Mouse (Mus musculus): ENCODE data around the gene Tcf20. TPM values are rescaled to one million over a fixed set of nuclear protein-coding genes. Genes with fewer than 3 reads are reported as not detected.

Tcf20 gene
- polyA plus RNA-seq, 1 experiment from 2014 or later = 10.9 TPM

DNA sequence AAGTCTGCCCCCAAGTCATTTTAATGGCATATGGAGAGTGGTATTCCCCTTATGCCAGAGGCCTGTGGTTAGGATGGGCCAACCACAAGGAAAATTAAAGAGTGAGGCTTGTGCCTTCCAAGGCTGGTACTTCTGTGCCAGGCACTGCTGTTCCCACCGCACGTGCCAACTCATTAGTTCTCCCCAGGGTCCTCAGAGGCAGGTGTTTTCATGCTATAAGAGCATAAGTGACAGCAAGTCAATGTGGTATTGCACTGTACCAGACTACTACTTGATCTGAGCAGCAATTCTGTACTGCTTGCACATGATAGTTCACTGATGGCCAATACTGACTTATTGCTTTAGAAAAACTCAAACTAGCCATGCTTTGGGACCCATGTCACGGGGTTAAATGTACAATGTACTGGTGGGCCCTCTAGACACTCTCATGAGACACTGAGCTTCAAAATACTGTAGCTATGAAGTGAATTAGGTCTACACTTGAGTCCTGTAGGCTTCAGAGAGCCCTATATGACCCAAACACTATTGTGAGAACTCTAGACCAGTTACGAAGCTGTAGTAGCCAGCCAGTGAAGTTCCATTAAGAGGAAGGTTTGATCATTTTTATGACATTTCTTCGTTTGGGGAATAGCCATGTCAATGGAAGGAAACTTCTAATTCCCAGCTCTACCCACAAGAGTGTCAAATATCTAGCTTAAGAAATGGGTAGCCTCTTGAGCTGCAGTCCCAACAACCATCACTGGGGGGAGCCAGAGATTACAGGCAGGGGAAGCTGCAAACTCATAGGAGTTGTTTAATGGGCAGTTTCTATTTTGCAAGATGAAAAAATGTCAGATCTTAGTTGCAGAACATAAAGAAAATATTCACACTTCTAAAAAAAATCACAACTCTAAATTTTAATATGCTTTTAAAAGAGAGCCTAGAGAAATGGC lies 182.7 kb downstream of the Tcf20 start:
- Histone ChIP-seq H3K4me2 (no peak overlapping the region), H3K4me3 (ENCODE audit: low read depth, low read length) (no peak overlapping the region), H3K36me3 (ENCODE audit: insufficient read depth) (0 out of 2 replicates have a peak, but pooled peaks cover 8% of the 10 kb centered on the region), H3K27ac (ENCODE audit: low read depth) (no peak overlapping the region), H3K27me3 (ENCODE audit: insufficient read depth, low read length) (no peaks in the 10 kb centered on the region), H3K9me3 (ENCODE audit: low read depth, low read length) (no peaks in the 10 kb centered on the region), H3K4me1 (ENCODE audit: insufficient read depth) (no peaks in the 10 kb centered on the region), H3K9ac (no peak overlapping the region)
- WGBS = 76% methylated on average over 5 of the region's 5 CpGs
- ATAC-seq (ENCODE audit: insufficient read depth) = no peak
- peak; percentile 90 for TF ChIP-seq CTCF (IDR thresholded peaks at IDR 0.05; ENCODE audit: low read depth)
- DNase-seq = peak; percentile 90

DNA sequence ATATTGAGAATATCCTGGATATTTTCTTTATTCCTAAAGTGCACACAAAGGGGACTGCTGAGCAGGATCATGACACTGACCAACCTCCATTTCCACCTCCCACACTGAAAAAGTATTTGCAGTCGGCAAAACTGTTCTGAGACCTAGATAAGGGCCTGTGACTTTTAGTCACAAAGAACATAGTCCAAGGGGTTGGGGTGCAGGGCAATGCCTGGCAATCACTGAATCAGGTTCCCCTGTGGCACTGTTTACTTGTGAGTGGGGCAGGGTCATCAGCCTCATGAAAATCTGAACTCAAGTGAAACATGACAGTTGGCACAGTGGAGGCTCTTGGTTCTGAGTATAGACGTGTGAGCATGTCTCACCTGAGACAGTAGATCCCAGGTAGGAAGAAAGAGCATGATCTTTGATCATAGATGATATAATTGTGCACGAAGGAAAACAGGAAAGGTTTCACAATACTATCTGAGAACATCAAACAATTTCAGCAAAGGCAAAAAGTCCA lies 191.7 kb downstream of the Tcf20 start:
- Histone ChIP-seq H3K36me3 (ENCODE audit: insufficient read depth) (no peaks in the 10 kb centered on the region), H3K9ac (no peak overlapping the region), H3K4me3 (ENCODE audit: low read depth, low read length) (no peak overlapping the region), H3K4me2 (no peak overlapping the region), H3K27ac (ENCODE audit: low read depth) (no peak overlapping the region), H3K9me3 (ENCODE audit: low read depth, low read length) (no peaks in the 10 kb centered on the region), H3K4me1 (ENCODE audit: insufficient read depth) (no peaks in the 10 kb centered on the region), H3K27me3 (ENCODE audit: insufficient read depth, low read length) (no peaks in the 10 kb centered on the region)
- DNase-seq (no peak), ATAC-seq (ENCODE audit: insufficient read depth) (no peak)
- no peak for TF ChIP-seq CTCF (IDR thresholded peaks at IDR 0.05; ENCODE audit: low read depth)
- 70% methylated on average over 3 of the region's 3 CpGs for WGBS

DNA sequence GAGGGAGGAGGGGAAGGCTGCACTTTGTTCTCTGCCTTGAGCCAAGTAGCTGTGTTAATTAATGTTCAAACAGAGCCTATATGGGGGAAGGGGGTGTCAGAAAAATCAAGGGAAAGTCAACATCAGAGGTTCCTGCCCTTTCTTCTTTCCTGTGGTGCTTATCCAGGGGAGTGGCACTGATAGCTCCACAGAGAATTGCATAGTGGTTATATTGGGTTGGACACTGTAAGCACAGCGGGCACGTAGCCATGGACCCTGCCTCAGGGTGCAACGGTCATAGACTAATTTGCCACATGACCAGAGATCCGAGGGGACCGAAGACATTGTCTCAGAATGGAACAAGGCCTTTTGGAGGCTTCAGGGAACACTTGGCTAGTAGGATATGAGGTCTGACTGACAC lies 193.4 kb downstream of the Tcf20 start, which contains the start of gene Cyp2d26:
Gene Cyp2d26, minus strand, starts transcription at position 18 of the 400 bp plus-strand sequence.
- Histone ChIP-seq H3K27ac (ENCODE audit: low read depth) (no peak within 1 kb of the TSS), H3K4me3 (ENCODE audit: low read depth, low read length) (no peak within 1 kb of the TSS), H3K4me1 (ENCODE audit: insufficient read depth) (no peaks in the 10 kb centered on the region), H3K36me3 (ENCODE audit: insufficient read depth) (no peaks in the 10 kb centered on the region), H3K9ac (no peak within 1 kb of the TSS), H3K27me3 (ENCODE audit: insufficient read depth, low read length) (no peaks in the 10 kb centered on the region), H3K9me3 (ENCODE audit: low read depth, low read length) (no peaks in the 10 kb centered on the region), H3K4me2 (no peak within 1 kb of the TSS)
- no peak for TF ChIP-seq CTCF (IDR thresholded peaks at IDR 0.05; ENCODE audit: low read depth)
- ATAC-seq (ENCODE audit: insufficient read depth) (no peak), DNase-seq (no peak)
- WGBS = 77% methylated on average over 5 of the region's 5 CpGs

DNA sequence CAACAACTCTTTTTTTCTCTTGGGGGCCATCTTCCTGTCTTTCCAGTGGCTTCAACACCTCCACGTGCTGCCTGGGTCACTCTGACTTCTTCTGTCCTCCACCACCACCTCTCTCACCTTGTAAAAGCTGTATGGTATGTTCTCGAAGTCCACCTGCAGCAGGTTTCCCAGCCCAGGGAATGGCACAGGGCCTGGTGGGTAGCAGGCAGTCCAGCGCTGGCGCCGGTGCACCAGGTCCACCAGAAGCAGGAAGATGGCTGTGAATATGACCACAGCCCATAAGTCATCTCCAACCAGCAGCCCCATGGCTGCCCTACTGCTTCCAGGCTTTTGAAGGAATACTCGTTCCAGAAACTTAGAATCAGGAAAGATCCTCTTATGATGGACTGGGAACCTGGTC lies 193.8 kb downstream of the Tcf20 start:
- Histone ChIP-seq H3K4me1 (ENCODE audit: insufficient read depth) (no peaks in the 10 kb centered on the region), H3K36me3 (ENCODE audit: insufficient read depth) (no peaks in the 10 kb centered on the region), H3K9me3 (ENCODE audit: low read depth, low read length) (no peaks in the 10 kb centered on the region), H3K4me2 (no peak overlapping the region), H3K4me3 (ENCODE audit: low read depth, low read length) (no peak overlapping the region), H3K27ac (ENCODE audit: low read depth) (no peak overlapping the region), H3K9ac (no peak overlapping the region), H3K27me3 (ENCODE audit: insufficient read depth, low read length) (no peaks in the 10 kb centered on the region)
- 77% methylated on average over 6 of the region's 6 CpGs for WGBS
- TF ChIP-seq CTCF (IDR thresholded peaks at IDR 0.05; ENCODE audit: low read depth) = no peak
- ATAC-seq (ENCODE audit: insufficient read depth) (no peak), DNase-seq (no peak)

DNA sequence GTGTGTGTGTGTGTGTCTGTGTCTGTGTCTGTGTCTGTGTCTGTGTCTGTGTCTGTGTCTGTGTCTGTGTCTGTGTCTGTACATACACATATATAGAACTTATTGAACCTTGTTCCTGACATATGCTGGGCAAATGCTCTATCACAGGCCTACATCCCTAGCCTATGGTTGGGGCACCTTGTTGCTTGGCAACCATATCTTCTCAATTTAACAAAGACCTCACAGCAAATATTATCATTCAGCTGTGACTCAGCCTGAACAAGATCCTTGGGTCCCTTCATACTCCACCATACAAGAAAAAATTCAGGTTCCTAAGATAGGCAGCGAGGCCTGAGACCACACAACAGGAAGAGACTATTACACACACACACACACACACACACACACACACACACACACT lies 194.2 kb downstream of the Tcf20 start:
- no peak overlapping the region for H3K27ac ChIP-seq (ENCODE audit: low read depth)
- no peak for DNase-seq

DNA sequence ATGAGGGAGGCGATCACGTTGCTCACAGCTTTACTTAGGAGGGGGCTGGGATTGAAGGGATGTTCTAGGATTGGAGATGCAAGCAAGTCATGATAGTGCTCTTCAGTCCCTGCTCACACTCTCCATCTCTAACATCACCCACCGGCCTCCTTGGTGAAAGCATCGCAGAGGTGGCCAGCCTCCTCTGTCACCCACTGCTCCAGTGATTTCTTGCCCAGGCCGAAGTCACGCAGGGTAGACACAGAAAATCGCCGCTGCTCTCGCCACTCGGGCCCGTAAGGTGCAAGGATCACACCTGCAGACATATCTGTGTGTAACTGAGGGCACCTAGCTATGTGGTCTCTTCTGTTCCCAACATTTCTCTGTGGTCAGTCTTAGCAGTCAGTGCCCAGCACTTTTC lies 195.1 kb downstream of the Tcf20 start:
- Histone ChIP-seq H3K9me3 (ENCODE audit: low read depth, low read length) (no peaks in the 10 kb centered on the region), H3K27me3 (ENCODE audit: insufficient read depth, low read length) (no peaks in the 10 kb centered on the region), H3K9ac (no peak overlapping the region), H3K27ac (ENCODE audit: low read depth) (no peak overlapping the region), H3K4me2 (no peak overlapping the region), H3K4me1 (ENCODE audit: insufficient read depth) (no peaks in the 10 kb centered on the region), H3K36me3 (ENCODE audit: insufficient read depth) (no peaks in the 10 kb centered on the region), H3K4me3 (ENCODE audit: low read depth, low read length) (no peak overlapping the region)
- no peak for ATAC-seq (ENCODE audit: insufficient read depth)
- no peak for TF ChIP-seq CTCF (IDR thresholded peaks at IDR 0.05; ENCODE audit: low read depth)
- WGBS = 91% methylated on average over 11 of the region's 11 CpGs
- DNase-seq = no peak

More for the DNA sequence above, 194.2 kb downstream of the Tcf20 start:
- 46% methylated on average over 1 of the region's 1 CpGs for WGBS
- no peak for ATAC-seq (ENCODE audit: insufficient read depth)
- Histone ChIP-seq H3K4me2 (no peak overlapping the region), H3K4me3 (ENCODE audit: low read depth, low read length) (no peak overlapping the region), H3K4me1 (ENCODE audit: insufficient read depth) (no peaks in the 10 kb centered on the region), H3K27me3 (ENCODE audit: insufficient read depth, low read length) (no peaks in the 10 kb centered on the region), H3K9ac (no peak overlapping the region), H3K9me3 (ENCODE audit: low read depth, low read length) (no peaks in the 10 kb centered on the region), H3K36me3 (ENCODE audit: insufficient read depth) (no peaks in the 10 kb centered on the region)
- TF ChIP-seq CTCF (IDR thresholded peaks at IDR 0.05; ENCODE audit: low read depth) = no peak

DNA sequence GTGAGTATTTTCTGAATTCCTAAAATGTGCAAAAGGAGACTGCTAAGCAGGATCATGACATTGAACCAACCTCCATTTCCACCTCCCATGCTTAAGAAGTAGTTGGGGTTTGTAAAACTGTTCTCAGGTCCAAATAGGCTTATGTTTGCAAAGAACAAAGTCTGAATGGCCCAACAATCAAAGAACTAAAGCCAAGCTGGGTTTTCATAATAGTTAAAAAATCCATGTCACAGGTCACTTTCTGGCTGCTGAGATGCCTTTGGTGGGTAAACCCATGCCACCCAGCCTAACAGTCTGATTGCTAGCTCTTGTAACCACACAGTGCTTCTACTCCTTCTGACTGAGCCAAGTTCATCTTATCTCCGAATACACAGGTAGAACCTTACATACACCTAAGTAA lies 203.1 kb downstream of the Tcf20 start:
- WGBS = 77% methylated on average over 1 of the region's 1 CpGs
- Histone ChIP-seq H3K36me3 (ENCODE audit: insufficient read depth) (no peaks in the 10 kb centered on the region), H3K4me2 (no peak overlapping the region), H3K4me1 (ENCODE audit: insufficient read depth) (no peaks in the 10 kb centered on the region), H3K4me3 (ENCODE audit: low read depth, low read length) (no peak overlapping the region), H3K27me3 (ENCODE audit: insufficient read depth, low read length) (no peaks in the 10 kb centered on the region), H3K27ac (ENCODE audit: low read depth) (no peak overlapping the region), H3K9ac (no peak overlapping the region), H3K9me3 (ENCODE audit: low read depth, low read length) (no peaks in the 10 kb centered on the region)
- ATAC-seq (ENCODE audit: insufficient read depth) = no peak
- no peak for DNase-seq
- no peak for TF ChIP-seq CTCF (IDR thresholded peaks at IDR 0.05; ENCODE audit: low read depth)
